ENCODE assay signal across 21 mouse cellular contexts in genomic region chr3:103780777-103781176, GRCm38 (mm10). TPM values are rescaled to one million over a fixed set of nuclear protein-coding genes. Genes with fewer than 3 reads are reported as not detected.
"Had no signal": no experiment of that assay in that cellular context is flagged by ENCODE, and none has a peak within 500 bp of the region (broad histone marks: within the 10 kb centered on the region; RNA-seq: fewer than 3 reads in every experiment).

No protein-coding gene starts in this region.

- H3K9ac ChIP-seq: limb, embryonic 12.5 days; liver, embryonic 13.5 days; liver, postnatal 0 days; lung, embryonic 15.5 days; neural tube, embryonic 12.5 days; stomach, embryonic 15.5 days had no signal

- H3K4me3 ChIP-seq: limb, embryonic 12.5 days; liver, embryonic 13.5 days; lung, embryonic 15.5 days; myocyte; neural tube, embryonic 12.5 days; stomach, embryonic 15.5 days had no signal

- H3K27ac ChIP-seq: limb, embryonic 12.5 days; liver, embryonic 13.5 days; lung, embryonic 15.5 days; neural tube, embryonic 12.5 days; stomach, embryonic 15.5 days had no signal

- H3K4me2 ChIP-seq: limb, embryonic 12.5 days; liver, embryonic 13.5 days; lung, embryonic 15.5 days; neural tube, embryonic 12.5 days; stomach, embryonic 15.5 days had no signal

- DNase-seq: kidney, adult 8-10 months; kidney, postnatal 25 days; liver; liver, embryonic 13.5 days; liver, postnatal 0 days; lung, postnatal 36 days; midbrain, embryonic 14.5 days; thymus, postnatal 4 days had no signal

- ATAC-seq: intestine, postnatal 0 days; liver, postnatal 0 days had no signal

- H3K9me3 ChIP-seq: limb, embryonic 12.5 days; liver, embryonic 13.5 days; lung, embryonic 15.5 days; neural tube, embryonic 12.5 days; stomach, embryonic 15.5 days had no signal

- H3K27me3 ChIP-seq: limb, embryonic 12.5 days; liver, embryonic 13.5 days; lung, embryonic 15.5 days; neural tube, embryonic 12.5 days; stomach, embryonic 15.5 days had no signal

RNA-seq across cellular contexts. Expression of gene Gm43064, which starts 28.6 kb away (rescaled TPM):
- total RNA-seq: neutrophil, adult 5-6 weeks had no signal
- polyA plus RNA-seq: liver, postnatal 0 days; midbrain, embryonic 14.5 days had no signal

RNA-seq across cellular contexts. Expression of gene Gm10964, which starts 41.6 kb away (rescaled TPM):
- total RNA-seq: left cerebral cortex, adult 18-20 months; left cerebral cortex, postnatal 36 days; megakaryocyte progenitor cell, adult 5-6 weeks; neutrophil, adult 5-6 weeks had no signal
- polyA plus RNA-seq: intestine, postnatal 0 days; kidney, embryonic 16.5 days; limb, embryonic 12.5 days; liver, embryonic 13.5 days; liver, postnatal 0 days; lung, embryonic 15.5 days; midbrain, embryonic 14.5 days; myocyte; neural tube, embryonic 12.5 days; stomach, embryonic 15.5 days; testis, adult 2 months; thymus, postnatal 0 days had no signal
